Mouse (Mus musculus) c-Kit-positive CD71-negative TER-119-negative erythroid progenitor cells, embryonic 14.5 days (primary cell): Measurements from ENCODE around the gene Pcx.

Experiments
- DNase-seq: peaks from one replicate; pipeline ENCODE4 v3.0.0-alpha.2; 2013; ENCODE audit warnings: low read depth

Gene Pcx

DNA sequence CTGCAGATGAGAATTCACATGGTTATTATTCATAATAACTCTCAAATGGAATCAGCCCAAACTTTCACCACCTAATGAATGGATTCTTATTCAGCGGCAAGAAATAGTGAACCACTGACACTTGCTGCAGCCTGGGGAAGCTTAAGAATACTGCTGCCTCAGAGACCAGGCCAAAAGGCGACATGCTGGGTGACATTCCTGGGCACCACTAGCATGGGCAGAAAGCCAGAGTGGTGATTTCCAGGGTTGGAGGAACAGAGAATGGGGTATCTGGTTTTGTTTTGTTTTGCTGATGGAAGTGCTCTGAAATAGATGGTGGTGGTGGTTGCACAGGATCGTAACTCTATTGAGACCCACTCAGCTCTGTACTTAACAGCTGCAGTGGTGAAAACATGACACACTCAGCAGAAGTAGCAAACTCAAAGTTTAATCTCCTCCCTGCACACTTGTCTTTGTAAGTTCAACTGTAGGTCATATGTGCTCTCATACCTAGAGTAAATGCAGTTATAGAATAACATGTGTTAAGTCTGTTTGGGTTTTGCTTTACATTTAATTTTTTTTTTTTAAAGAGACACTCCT lies 38.1 kb downstream of the Pcx start:
- no peak for DNase-seq

DNA sequence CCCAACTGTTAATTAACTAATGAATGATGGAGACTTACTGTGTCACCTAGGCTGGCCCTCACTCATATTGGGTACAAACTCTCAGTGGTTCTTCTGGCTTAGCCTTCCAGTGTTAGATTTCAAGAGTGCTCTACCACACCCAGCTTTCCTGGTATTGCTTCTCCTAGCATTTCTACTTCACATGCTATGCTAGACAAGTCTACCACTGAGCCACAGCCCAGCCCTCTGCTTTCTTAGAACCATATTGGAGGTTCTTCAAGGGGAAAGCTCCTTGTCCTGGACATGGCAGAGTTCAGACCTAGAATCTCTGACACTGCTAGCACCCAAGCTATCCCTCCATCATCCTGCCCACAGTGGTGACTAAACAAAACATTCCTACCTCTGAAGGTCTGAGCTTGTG lies 44.0 kb downstream of the Pcx start:
- no peak for DNase-seq

DNA sequence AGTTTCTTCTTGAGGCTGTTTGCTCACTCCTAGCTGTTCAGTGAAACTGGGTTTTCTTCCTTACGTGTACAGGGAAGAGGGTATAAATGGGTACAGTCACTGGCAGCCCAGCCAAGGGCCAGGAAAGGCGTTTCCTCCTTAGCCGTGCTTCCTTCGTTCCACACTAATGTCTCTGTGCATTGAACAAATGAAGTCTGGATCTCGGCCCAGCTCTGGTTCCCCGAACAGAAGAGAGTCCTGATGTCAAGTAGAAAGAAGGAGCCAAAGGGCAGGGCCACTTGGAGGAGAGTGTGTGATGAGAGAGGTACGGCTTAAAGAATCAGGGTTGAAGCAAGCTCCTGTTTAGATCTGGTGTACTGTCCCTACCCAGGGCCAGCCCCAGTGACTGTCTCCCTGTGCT lies 44.8 kb downstream of the Pcx start:
- DNase-seq, result no peak

GRCm38 (mm10) chr19:4556787-4557186 lies 46.5 kb downstream of the Pcx start:
- DNase-seq, result no peak

GRCm38 (mm10) chr19:4557796-4558569 lies 47.7 kb downstream of the Pcx start:
- DNase-seq, result no peak

DNA sequence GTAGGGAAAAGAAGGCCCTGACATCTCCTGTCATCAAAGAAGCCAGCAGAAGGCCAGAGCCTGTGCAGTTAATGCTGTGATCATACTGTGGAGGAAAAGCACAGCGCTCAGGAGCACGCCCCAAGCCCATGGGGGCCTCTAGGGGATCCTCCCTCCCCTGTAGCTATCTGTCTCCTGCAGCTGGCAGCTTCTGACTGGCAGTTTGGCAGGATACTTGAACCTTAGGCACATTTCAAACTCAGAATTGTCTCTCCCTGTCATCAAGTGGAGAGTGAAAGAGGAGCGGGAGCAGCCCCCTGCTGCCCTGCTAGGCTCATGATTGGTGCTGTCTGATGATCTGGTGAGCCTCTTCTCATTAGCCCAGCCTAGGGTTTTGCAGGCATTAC lies 48.3 kb downstream of the Pcx start:
- DNase-seq, result peak; percentile 45

- DNase-seq, result no peak
Measured at GRCm38 (mm10) chr19:4559011-4559410, 48.7 kb downstream of the Pcx start.

DNA sequence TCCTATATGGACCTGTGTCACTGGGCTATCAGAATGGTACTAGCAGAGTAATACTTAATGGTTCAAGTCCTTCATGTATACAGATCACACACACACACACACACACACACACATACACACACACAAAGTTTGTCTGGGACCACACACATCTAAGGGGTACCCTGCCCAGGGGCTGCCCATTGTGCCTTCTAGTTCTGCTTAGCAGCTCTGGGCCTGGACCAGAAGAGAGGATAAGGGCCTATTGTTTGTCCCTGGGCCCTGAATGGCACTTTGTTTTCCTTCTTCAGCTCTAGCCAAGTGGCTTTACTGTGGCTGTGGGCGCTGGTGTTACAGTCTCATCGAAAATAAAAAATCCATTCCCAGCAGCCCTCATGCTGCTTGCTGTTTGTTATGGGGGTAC lies 49.3 kb downstream of the Pcx start:
- no peak for DNase-seq

GRCm38 (mm10) chr19:4560205-4560604 lies 49.9 kb downstream of the Pcx start:
- no peak for DNase-seq

DNA sequence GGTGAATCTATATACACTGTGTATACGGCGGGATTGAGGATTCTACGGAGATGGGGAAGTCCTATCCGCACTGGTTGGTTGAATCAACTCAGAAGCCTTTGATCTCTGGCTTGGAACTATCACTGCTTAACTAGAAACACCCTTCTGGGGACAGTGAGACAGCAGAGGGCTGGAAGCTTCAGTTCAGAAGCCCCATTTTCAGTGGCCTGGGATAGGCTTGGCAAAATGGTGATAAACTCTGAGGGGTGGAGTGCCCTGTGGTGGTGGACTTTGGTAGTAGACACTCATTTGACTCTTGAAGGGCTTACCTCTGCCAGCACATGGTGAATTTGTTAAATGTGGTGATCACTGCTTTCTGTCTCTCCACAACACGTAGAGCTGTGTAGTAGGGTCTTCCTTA lies 55.4 kb downstream of the Pcx start:
- no peak for DNase-seq

GRCm38 (mm10) chr19:4566880-4567279 lies 56.6 kb downstream of the Pcx start:
- no peak for DNase-seq

- no peak for DNase-seq
Measured at GRCm38 (mm10) chr19:4567665-4568064, 57.4 kb downstream of the Pcx start.

GRCm38 (mm10) chr19:4568832-4569231 lies 58.6 kb downstream of the Pcx start:
- DNase-seq, result no peak

GRCm38 (mm10) chr19:4569356-4570236 lies 59.3 kb downstream of the Pcx start:
- no peak for DNase-seq

GRCm38 (mm10) chr19:4570237-4570613 lies 60.0 kb downstream of the Pcx start:
- no peak for DNase-seq

GRCm38 (mm10) chr19:4570815-4571214 lies 60.5 kb downstream of the Pcx start:
- no peak for DNase-seq

DNA sequence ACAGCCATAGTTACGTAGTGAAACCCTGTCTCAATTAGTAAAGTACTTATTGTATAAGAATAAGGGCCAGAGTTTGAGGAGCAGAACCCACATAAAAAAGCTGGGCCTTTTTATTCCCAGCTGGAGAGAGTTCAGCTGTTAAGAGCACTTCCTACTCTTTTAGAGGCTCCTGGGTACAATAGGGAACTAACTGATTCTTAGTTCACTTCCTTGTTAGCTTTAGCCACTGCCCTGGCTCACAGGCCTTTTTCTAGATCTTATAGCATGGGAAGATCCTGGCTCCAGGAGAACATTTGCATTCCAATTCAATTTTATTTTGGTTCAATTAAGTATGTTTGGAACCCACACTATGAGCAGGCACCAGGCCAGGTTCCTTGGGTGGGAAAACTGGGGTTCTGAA lies 61.4 kb downstream of the Pcx start:
- DNase-seq, result no peak

DNA sequence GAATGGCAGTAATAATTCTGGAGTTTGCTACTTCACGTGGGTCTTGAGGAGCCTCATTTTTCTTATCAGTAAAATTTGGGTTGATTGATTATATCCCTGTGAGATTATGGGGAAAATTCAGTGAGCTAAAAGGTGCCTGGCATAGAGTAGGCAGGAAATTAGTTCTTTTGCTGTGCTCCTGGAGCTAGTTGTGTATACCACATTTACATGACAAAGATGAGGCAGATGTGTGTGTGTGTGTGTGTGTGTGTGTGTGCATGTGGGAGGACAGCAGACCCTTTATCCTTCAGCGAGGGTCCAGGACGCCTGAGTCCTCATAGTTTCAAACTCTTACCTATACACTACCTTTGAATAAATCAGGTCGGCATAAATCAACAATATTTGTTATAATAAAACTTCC lies 61.8 kb downstream of the Pcx start:
- DNase-seq, result no peak

GRCm38 (mm10) chr19:4572467-4572866 lies 62.2 kb downstream of the Pcx start:
- no peak for DNase-seq

- no peak for DNase-seq
Measured at GRCm38 (mm10) chr19:4573241-4573640, 63.0 kb downstream of the Pcx start.

DNA sequence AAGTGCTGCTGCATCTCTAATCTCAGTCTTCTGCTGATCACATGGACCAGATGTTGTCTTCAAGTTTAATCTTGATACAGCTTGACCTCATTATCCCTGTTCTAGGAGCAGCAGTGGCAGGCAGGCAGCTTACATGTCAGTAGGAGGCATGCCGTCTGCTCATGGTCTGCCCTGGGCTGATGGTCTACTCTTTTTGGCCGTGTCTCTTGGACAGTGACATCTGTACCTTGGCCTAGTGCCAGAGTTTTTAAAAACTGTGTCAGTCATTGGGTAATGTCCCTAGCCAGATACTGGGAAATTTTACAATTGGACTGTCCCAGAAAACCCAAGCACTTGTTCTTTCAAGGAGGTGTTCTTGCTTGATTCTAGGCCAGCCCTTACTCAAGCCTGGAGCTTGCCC lies 68.5 kb downstream of the Pcx start:
- DNase-seq, result no peak

GRCm38 (mm10) chr19:4579296-4579695 lies 69.0 kb downstream of the Pcx start:
- no peak for DNase-seq

DNA sequence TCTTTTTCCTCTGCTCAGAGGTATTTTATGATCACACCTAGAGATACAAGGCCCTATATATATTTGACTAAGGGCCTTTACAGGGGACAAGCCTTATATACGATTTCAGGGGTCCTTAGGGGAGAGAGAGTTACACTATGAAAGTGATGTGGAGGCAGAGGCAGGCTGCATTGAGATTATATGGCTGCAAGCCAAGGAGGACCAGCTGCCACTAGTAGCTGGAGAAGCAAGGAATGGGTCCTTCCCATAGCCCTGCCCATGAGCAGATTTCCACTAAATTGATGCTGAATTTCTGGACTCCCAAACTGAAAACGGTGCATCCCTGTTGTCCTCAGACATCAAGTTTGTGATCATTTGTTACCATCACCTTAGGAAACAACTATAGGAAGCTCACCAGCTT lies 73.6 kb downstream of the Pcx start:
- DNase-seq, result no peak
